Mouse (Mus musculus) liver, postnatal 0 days (tissue): Measurements from ENCODE around the gene Ndufa13.

Source experiments
- CTCF ChIP-seq: sonication (generic); IDR thresholded peaks from 2 replicates; pipeline ENCODE4 v1.5.1; 2016; ENCODE audit warnings: antibody characterized with exemption, low read depth
- EP300 ChIP-seq: IDR thresholded peaks from 2 replicates; pipeline ENCODE4 v1.6.1; 2016; ENCODE audit warnings: antibody characterized with exemption, low read depth, mild to moderate bottlenecking

DNA sequence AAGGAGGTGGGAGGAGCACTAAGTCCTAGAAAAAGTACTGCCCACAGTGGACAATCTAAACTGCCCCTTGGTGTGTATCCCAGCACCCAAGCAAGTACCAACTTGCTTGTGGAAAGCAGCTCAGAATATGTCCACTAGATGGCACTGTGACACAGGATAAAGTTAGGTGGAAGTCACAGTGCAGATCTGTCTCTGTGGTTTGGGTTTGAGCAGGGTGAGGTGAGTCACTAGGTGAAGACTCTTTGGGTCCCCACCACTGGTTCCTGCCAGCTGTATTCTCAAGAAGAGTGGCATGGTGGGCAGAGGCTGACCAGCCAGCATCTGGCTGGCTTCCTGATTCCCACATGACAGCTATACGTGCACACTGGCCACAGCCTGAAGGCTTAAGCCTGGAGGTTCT, 16.7 kb upstream of the Ndufa13 start:
- TF ChIP-seq CTCF = peak; percentile 96
- TF ChIP-seq EP300 = no peak
